Mouse (Mus musculus): ENCODE measurements around the gene Fh1. TPM values are rescaled to one million over a fixed set of nuclear protein-coding genes. Genes with fewer than 3 reads are reported as not detected.

Fh1 gene
- total RNA-seq, 1 experiment from 2014 or later = 56.8 TPM

DNA sequence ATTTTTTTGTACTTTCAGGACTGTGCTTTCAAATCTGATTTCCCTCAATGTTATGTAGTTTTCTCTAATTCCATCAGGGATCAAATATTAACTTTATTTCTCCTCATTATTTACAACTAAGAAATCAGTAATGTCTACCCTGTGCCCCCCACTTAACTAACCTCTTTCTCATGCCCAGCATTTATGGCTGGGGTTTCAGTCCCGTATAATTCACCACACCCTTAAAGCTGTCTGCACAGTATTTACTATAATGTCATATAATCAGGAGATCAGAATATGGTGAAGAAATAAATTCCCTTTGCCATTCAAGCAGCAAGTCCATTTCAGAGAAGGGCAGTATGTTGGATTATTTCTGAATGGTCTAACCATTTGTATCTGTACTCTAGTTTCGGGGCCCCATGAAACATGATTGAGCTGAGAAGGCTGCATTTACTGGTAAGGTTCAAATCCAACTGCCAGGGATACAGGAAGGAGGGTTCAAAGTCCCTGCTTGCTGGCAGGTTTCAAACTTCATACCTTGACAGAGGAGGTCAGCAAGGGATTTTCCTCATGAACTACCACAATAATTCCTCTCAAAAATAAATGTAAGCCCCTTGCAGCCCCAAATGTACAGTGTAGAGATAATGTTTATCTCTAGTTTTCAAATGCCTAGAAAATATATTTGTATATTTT lies 46.9 kb downstream of the Fh1 start:
- ATAC-seq (replicated peaks in 1 of 2; ENCODE audit: insufficient read depth in 1 of 2, low FRiP score in 2 of 2, low TSS enrichment in 1 of 2, low read depth in 1 of 2, poor library complexity in 2 of 2, severe bottlenecking in 2 of 2) = no peak

DNA sequence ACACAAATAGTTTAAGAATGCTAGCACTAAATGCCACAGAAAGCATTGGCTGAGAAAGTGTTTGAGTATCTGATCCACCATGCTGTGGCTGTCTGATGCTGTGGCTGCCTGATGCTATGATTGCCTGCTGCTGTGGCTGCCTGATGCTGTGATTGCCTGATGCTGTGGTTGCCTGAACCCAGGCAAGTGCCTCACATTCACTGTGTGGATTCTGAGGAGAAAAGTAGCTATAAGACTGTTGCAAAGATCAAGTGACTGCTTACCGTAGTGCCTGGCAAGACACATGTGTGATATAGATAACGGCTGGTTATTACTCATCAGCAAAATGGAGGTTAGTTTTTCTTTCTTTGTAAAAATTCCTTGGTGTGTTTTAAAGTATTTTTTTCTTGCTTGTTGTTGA lies 51.3 kb downstream of the Fh1 start:
- ATAC-seq (replicated peaks in 1 of 2; ENCODE audit: insufficient read depth in 1 of 2, low FRiP score in 2 of 2, low TSS enrichment in 1 of 2, low read depth in 1 of 2, poor library complexity in 2 of 2, severe bottlenecking in 2 of 2) = no peak

DNA sequence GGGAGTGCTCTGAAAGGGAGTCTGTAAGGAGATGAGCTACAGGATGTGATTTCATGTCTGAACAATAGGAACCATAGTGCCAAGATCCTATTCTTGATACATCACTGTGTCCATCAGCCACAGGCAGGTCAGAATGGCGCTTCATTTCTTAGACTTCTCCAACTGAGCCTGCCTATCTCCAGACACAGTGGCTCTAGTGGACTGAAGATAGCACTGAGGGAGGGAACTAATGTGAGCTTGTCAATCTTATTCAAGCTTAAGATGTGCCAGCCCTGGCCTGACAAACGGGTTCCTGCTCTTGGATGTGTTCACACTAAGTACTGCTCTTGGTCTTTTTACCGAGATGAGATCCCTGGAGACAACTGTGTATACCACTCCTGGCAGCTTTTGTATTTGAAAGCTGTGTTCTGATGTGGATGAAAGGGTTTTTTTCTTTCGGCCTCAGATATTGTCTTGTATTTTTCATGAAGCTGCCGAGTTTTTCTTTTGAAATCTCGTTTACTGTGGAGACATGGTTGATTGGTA lies 59.8 kb downstream of the Fh1 start:
- ATAC-seq (replicated peaks in 1 of 2; ENCODE audit: insufficient read depth in 1 of 2, low FRiP score in 2 of 2, low TSS enrichment in 1 of 2, low read depth in 1 of 2, poor library complexity in 2 of 2, severe bottlenecking in 2 of 2) = no peak

DNA sequence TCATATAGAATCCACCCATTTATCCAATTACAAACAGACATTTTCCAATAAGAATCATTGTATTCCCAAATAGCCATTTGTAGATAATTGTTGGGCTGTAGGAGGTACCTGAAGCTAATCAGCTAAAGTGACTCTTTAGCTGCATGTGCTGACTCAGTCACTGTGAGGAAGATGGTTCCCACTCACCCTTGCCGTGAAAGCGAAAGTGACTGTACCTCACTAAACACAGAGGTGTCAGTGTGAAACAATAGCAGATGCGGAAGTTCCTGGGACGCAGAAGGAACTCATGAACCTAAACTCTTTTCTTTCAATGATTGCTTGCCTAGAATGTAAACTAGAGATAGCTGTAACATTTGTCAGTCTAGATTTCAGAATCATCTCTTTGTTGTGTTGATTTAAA lies 61.1 kb downstream of the Fh1 start:
- peak; percentile 49 to 64; a peak in 2 of 4 replicates for ATAC-seq (replicated peaks in 1 of 2; ENCODE audit: insufficient read depth in 1 of 2, low FRiP score in 2 of 2, low TSS enrichment in 1 of 2, low read depth in 1 of 2, poor library complexity in 2 of 2, severe bottlenecking in 2 of 2)

DNA sequence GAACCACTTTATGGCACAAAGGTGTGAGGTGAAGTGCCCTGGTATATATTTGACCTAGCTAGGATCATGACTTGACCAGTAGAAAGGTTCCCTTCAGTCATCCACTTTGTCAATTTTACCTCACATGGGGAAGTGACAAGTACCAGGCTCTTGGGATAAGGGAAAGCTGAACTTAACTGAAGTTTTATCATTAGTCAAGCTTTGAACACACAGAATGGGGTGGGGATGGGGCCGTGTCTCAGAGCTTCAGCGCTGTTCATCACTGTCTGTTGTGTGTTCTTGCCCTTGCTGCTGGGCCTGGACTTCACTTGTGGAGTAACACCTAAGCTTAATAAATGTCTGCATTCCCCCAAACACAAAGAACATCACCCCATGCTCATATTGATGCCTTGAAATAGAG lies 63.1 kb downstream of the Fh1 start:
- ATAC-seq (replicated peaks in 1 of 2; ENCODE audit: insufficient read depth in 1 of 2, low FRiP score in 2 of 2, low TSS enrichment in 1 of 2, low read depth in 1 of 2, poor library complexity in 2 of 2, severe bottlenecking in 2 of 2) = no peak

DNA sequence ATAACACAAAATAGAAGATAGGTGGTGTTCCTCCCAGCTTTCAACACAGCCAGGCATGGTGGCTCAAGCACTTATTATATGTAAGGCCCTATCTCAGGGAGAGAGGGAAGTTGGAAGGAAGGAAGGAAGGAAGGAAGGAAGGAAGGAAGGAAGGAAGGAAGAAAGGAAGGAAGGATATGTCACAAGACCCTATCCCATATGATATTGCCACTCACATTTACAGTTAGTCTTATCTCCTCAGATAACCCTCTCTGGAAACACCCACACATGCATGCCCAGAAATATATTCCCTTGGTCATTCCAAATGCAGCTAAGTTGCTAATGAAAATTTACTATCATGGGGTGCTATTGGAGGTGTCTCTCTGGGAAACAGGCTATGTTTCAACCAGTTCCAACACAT lies 63.6 kb downstream of the Fh1 start:
- no peak for ATAC-seq (replicated peaks in 1 of 2; ENCODE audit: insufficient read depth in 1 of 2, low FRiP score in 2 of 2, low TSS enrichment in 1 of 2, low read depth in 1 of 2, poor library complexity in 2 of 2, severe bottlenecking in 2 of 2)

DNA sequence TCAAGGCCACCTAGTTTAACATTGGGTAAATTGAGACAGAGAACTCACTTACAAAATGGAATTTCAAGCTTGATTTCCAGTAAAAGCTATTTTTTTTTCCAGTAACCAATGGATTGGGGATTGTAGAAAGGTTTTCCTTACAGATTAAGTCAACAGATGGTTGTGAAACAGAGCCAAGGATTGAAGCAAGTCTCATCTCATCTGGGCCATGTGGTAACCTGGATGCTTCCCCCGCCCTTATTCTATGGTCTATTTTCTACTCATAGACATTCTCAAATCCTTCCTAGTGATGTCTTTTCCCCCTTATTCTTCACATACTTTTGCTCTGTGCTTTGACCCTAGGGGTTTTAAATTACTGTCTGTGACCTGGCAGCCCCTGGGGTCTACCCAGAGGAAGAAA lies 70.8 kb downstream of the Fh1 start:
- ATAC-seq (replicated peaks in 1 of 2; ENCODE audit: insufficient read depth in 1 of 2, low FRiP score in 2 of 2, low TSS enrichment in 1 of 2, low read depth in 1 of 2, poor library complexity in 2 of 2, severe bottlenecking in 2 of 2) = no peak

DNA sequence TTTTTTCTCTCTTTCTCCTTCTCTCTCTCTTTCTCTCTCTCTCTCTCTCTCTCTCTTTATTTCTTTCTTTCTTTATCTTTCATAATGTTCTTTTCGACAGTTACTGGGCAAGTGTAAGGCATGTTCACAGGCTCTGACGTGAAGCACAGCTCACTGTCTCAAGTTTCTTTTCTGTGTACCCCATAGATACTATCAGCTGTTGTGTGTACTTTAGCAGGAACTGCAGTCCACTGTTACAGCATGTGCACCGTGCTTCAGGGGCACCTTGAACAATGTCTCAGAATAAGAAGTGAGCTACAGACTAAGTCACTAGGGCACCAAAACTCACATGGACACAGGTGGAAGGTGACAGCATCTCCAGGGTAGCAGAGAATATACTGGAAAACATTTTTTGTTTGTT lies 73.0 kb downstream of the Fh1 start:
- ATAC-seq (replicated peaks in 1 of 2; ENCODE audit: insufficient read depth in 1 of 2, low FRiP score in 2 of 2, low TSS enrichment in 1 of 2, low read depth in 1 of 2, poor library complexity in 2 of 2, severe bottlenecking in 2 of 2) = no peak

DNA sequence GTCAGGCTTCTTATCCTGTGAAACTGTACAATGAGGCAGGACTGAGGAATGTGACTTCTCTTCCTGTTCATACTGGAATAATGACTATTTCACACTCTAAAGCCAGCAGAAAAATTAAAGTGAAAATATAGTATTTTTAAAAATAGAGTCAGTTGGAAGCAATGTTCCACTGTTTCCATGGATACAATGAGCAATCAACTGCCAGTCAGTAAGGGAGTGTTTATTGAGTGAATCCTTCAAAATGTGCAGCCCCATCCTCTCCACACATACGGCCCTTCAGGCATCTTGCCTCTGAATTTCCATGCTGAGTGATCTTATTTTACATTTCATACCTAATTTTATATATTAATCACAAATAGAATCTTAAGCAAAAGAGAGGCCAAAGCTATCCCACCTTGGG lies 74.8 kb downstream of the Fh1 start:
- ATAC-seq (replicated peaks in 1 of 2; ENCODE audit: insufficient read depth in 1 of 2, low FRiP score in 2 of 2, low TSS enrichment in 1 of 2, low read depth in 1 of 2, poor library complexity in 2 of 2, severe bottlenecking in 2 of 2) = no peak

Other genes starting within 250 kb of the Fh1 start
- not detected in 2 replicates for gene Rgs7, start 133.1 kb downstream of the Fh1 start, total RNA-seq (2017)
- gene Kmo, start 5.3 kb downstream of the Fh1 start, total RNA-seq (2017) = 2.3 and 4.4 TPM in 2 replicates
- 0.19 and 0.60 TPM in 2 replicates for gene Opn3, start 67.1 kb upstream of the Fh1 start, total RNA-seq (2017)
- 10.2 and 11.0 TPM in 2 replicates for gene Chml, start 67.3 kb upstream of the Fh1 start, total RNA-seq (2017)
- not detected in 2 replicates for gene Wdr64, start 73.0 kb upstream of the Fh1 start, total RNA-seq (2017)

All from hematopoietic stem cell, adult 5-6 weeks (primary cell).